Mouse (Mus musculus) embryonic stem cell, embryonic (primary cell): ENCODE data around the gene Dnajc4.

ENCODE experiments used
- CTCF ChIA-PET, 4 experiments: fragments of 300-600 bp in 2 of 4; fragments of 350-600 bp in 2 of 4; sonication (Branson Sonifier 250); formaldehyde crosslinking; loops; one replicate each; lab custom pipeline; 2022; ENCODE audit warnings: inconsistent platforms in 2 of 4; lab: Charles Lee
- POLR2A ChIA-PET, 4 experiments: fragments of 300-600 bp in 2 of 4; fragments of 350-600 bp in 2 of 4; sonication (Branson Sonifier 250); formaldehyde crosslinking; loops; one replicate each; lab custom pipeline; 2022; ENCODE audit warnings: antibody characterized with exemption in 4 of 4, inconsistent platforms in 1 of 4; lab: Charles Lee

The Dnajc4 gene

GRCm38 (mm10) chr19:7012426-7012825 lies 20.1 kb upstream of the Dnajc4 start:
- POLR2A ChIA-PET = interaction anchor here in 3 of 4 experiments (0.6 to 3.6 kb wide), 14 partner anchors 9 to 223 kb away, joined by 3 to 16 read pairs (median 5); partner anchors contain the start of genes Nudt22 (in 2 of the 3), Trpt1 (in 2 of the 3), Bad (in 1 of the 3) and Fkbp2 (in 1 of the 3)
- CTCF ChIA-PET = interaction anchor here in 1 of 4 experiments (1.9 to 3.4 kb wide), 2 partner anchors 10 to 33 kb away, joined by 6 to 10 read pairs; no protein-coding TSS in a partner anchor

GRCm38 (mm10) chr19:7006892-7007593 lies 14.7 kb upstream of the Dnajc4 start:
- CTCF ChIA-PET = no interaction called here

GRCm38 (mm10) chr19:6999360-7000063 lies 7.1 kb upstream of the Dnajc4 start:
- ChIA-PET POLR2A (interaction anchor here (0.6 to 7.7 kb wide), 22 partner anchors 10 to 387 kb away, joined by 3 to 99 read pairs (median 4); partner anchors contain the start of genes Fkbp2 (in 2 of the 4), Plcb3 (in 2 of the 4), Bad (in 1 of the 4) and Esrra (in 1 of the 4)), CTCF (interaction anchor here in 3 of 4 experiments (0.5 to 1.3 kb wide), 6 partner anchors 20 to 1146 kb away, joined by 3 to 11 read pairs (median 3); no protein-coding TSS in a partner anchor)

More at GRCm38 (mm10) chr19:7006892-7007593, 14.7 kb upstream of the Dnajc4 start:
- POLR2A ChIA-PET = interaction anchor here in 2 of 4 experiments (0.6 to 1.1 kb wide), 4 partner anchors 9 to 74 kb away, joined by 3 to 4 read pairs (median 3); partner anchors contain the start of genes Nudt22 (in 1 of the 2) and Trpt1 (in 1 of the 2)

- POLR2A ChIA-PET = interaction anchor here in 2 of 4 experiments (0.7 to 7.7 kb wide), 15 partner anchors 10 to 136 kb away, joined by 3 to 99 read pairs (median 4); partner anchors contain the start of genes Fkbp2 (in 2 of the 2), Plcb3 (in 2 of the 2), Stip1 (in 2 of the 2) and Bad (in 1 of the 2)
- CTCF ChIA-PET = no interaction called here
Observed at GRCm38 (mm10) chr19:6997721-6998290, 5.4 kb upstream of the Dnajc4 start.

- POLR2A ChIA-PET = interaction anchor here (0.5 to 7.7 kb wide), 68 partner anchors 9 to 1722 kb away, joined by 3 to 99 read pairs (median 4); partner anchors contain the start of genes Fkbp2 (in 3 of the 4), Plcb3 (in 3 of the 4), Vegfb (in 3 of the 4) and Stip1 (in 2 of the 4)
Observed at GRCm38 (mm10) chr19:6996006-6996405, 3.6 kb upstream of the Dnajc4 start, which contains the start of the genes Nudt22 and Trpt1. Gene Nudt22, minus strand, starts transcription at chr19:6996117. Gene Trpt1, plus strand, starts transcription at chr19:6996131.

GRCm38 (mm10) chr19:6995255-6995991 lies 3.1 kb upstream of the Dnajc4 start:
- POLR2A ChIA-PET = interaction anchor here (0.5 to 7.7 kb wide), 70 partner anchors 8 to 1723 kb away, joined by 3 to 99 read pairs (median 4); partner anchors contain the start of genes Fkbp2 (in 3 of the 4), Plcb3 (in 3 of the 4), Vegfb (in 3 of the 4) and Stip1 (in 2 of the 4)
- CTCF ChIA-PET = interaction anchor here (0.5 to 2.4 kb wide), 25 partner anchors 8 to 609 kb away, joined by 3 to 46 read pairs (median 4); partner anchors contain the start of genes Bad (in 1 of the 4), Fkbp2 (in 1 of the 4), Gpr137 (in 1 of the 4) and Plcb3 (in 1 of the 4)

More at GRCm38 (mm10) chr19:6996006-6996405, 3.6 kb upstream of the Dnajc4 start, which contains the start of the genes Nudt22 and Trpt1:
- CTCF ChIA-PET = interaction anchor here (0.6 to 2.4 kb wide), 22 partner anchors 9 to 610 kb away, joined by 3 to 46 read pairs (median 4); partner anchors contain the start of genes Bad (in 1 of the 4), Fkbp2 (in 1 of the 4), Gpr137 (in 1 of the 4) and Plcb3 (in 1 of the 4)

GRCm38 (mm10) chr19:6994489-6994888 lies 2.1 kb upstream of the Dnajc4 start:
- ChIA-PET POLR2A (interaction anchor here in 2 of 4 experiments (0.5 to 7.7 kb wide), 10 partner anchors 9 to 146 kb away, joined by 3 to 99 read pairs (median 8); partner anchors contain the start of genes Fkbp2 (in 2 of the 2), Plcb3 (in 1 of the 2) and Ppp1r14b (in 1 of the 2)), CTCF (interaction anchor here in 1 of 4 experiments (2.4 kb wide), 1 partner anchor 15 kb away, joined by 46 read pairs; the partner anchor contains the start of gene Fkbp2)

- POLR2A ChIA-PET = interaction anchor here in 2 of 4 experiments (1.4 to 7.7 kb wide), 5 partner anchors 9 to 15 kb away, joined by 4 to 99 read pairs (median 14); partner anchors contain the start of genes Fkbp2 (in 2 of the 2) and Plcb3 (in 1 of the 2)
Observed at GRCm38 (mm10) chr19:6994002-6994401, 1.6 kb upstream of the Dnajc4 start.

GRCm38 (mm10) chr19:6993011-6993770 lies 819 bp upstream of the Dnajc4 start:
- ChIA-PET CTCF (interaction anchor here (0.6 to 2.2 kb wide), 7 partner anchors 14 to 23 kb away, joined by 3 to 37 read pairs (median 6); partner anchors contain the start of gene Fkbp2 (in 1 of the 4)), POLR2A (interaction anchor here in 3 of 4 experiments (0.9 to 2.9 kb wide), 22 partner anchors 9 to 1730 kb away, joined by 3 to 35 read pairs (median 4); partner anchors contain the start of genes Fkbp2 (in 2 of the 3), Plcb3 (in 2 of the 3), Stip1 (in 2 of the 3) and Bad (in 1 of the 3))

More at GRCm38 (mm10) chr19:6994002-6994401, 1.6 kb upstream of the Dnajc4 start:
- CTCF ChIA-PET = interaction anchor here in 1 of 4 experiments (2.2 kb wide), 1 partner anchor 24 kb away, joined by 6 read pairs; no protein-coding TSS in a partner anchor

- CTCF ChIA-PET = interaction anchor here in 2 of 4 experiments (0.6 to 2.1 kb wide), 3 partner anchors 12 to 136 kb away, joined by 7 to 37 read pairs (median 8); partner anchors contain the start of gene Fkbp2 (in 1 of the 2)
Observed at GRCm38 (mm10) chr19:6991166-6991565, 1.2 kb downstream of the Dnajc4 start.

GRCm38 (mm10) chr19:6990712-6991111 lies 1.7 kb downstream of the Dnajc4 start:
- ChIA-PET CTCF (interaction anchor here in 1 of 4 experiments (0.6 kb wide), 1 partner anchor 135 kb away, joined by 8 read pairs; no protein-coding TSS in a partner anchor), POLR2A (interaction anchor here in 2 of 4 experiments (1.3 to 1.5 kb wide), 3 partner anchors 15 to 20 kb away, joined by 3 to 5 read pairs (median 4); partner anchors contain the start of gene Plcb3 (in 1 of the 2))

More at GRCm38 (mm10) chr19:6991166-6991565, 1.2 kb downstream of the Dnajc4 start:
- POLR2A ChIA-PET = interaction anchor here in 2 of 4 experiments (0.9 to 2.1 kb wide), 8 partner anchors 8 to 49 kb away, joined by 3 to 35 read pairs (median 6); partner anchors contain the start of genes Plcb3 (in 2 of the 2), Stip1 (in 2 of the 2) and Fkbp2 (in 1 of the 2)

GRCm38 (mm10) chr19:6989251-6989650 lies 3.1 kb downstream of the Dnajc4 start:
- ChIA-PET CTCF (interaction anchor here in 3 of 4 experiments (1.1 to 1.5 kb wide), 3 partner anchors 9 to 31 kb away, joined by 3 to 6 read pairs (median 5); partner anchors contain the start of gene Fkbp2 (in 1 of the 3)), POLR2A (interaction anchor here in 3 of 4 experiments (0.6 to 1.3 kb wide), 12 partner anchors 8 to 381 kb away, joined by 3 to 6 read pairs (median 4); partner anchors contain the start of genes Fkbp2 (in 1 of the 3) and Plcb3 (in 1 of the 3))

- ChIA-PET CTCF (interaction anchor here in 3 of 4 experiments (1.2 to 1.9 kb wide), 5 partner anchors 8 to 32 kb away, joined by 3 to 6 read pairs (median 5); partner anchors contain the start of genes Nudt22 (in 1 of the 3) and Trpt1 (in 1 of the 3)), POLR2A (interaction anchor here in 3 of 4 experiments (0.6 to 5.2 kb wide), 23 partner anchors 8 to 584 kb away, joined by 3 to 34 read pairs (median 4); partner anchors contain the start of genes Nudt22 (in 3 of the 3), Trpt1 (in 3 of the 3), Stip1 (in 2 of the 3) and Plcb3 (in 1 of the 3))
Observed at GRCm38 (mm10) chr19:6987904-6988285, 4.5 kb downstream of the Dnajc4 start.
